Mouse (Mus musculus) heart, adult 2 months (tissue): ENCODE results near the gene Hs6st2. TPM values are rescaled to one million over a fixed set of nuclear protein-coding genes. Genes with fewer than 3 reads are reported as not detected.
A peak's percentile ranks its signal among the peaks of the same experiment; 100 is the strongest.

ENCODE experiments used
- DNase-seq, 2 experiments: peaks; one replicate each; pipeline ENCODE4 v3.0.0; 2021
- H3K27ac ChIP-seq: fragments of 200-600 bp; 2 replicates; pipeline ENCODE4 v1.8.1; 2022
- H3K27me3 ChIP-seq: fragments of 200-500 bp; 2 replicates; pipeline ENCODE4 v1.6.1; 2012; ENCODE audit warnings: mild to moderate bottlenecking, low read length, inconsistent platforms, mixed read lengths; ENCODE audit not compliant: control insufficient read depth, insufficient read depth
- H3K36me3 ChIP-seq: fragments of 200-500 bp; 2 replicates; pipeline ENCODE4 v1.6.1; 2012; ENCODE audit warnings: low read length, inconsistent platforms; ENCODE audit not compliant: control insufficient read depth, insufficient read depth
- H3K4me1 ChIP-seq: fragments of 200-500 bp; 2 replicates; pipeline ENCODE4 v1.6.1; 2011; ENCODE audit warnings: low read length; ENCODE audit not compliant: control insufficient read depth, insufficient read depth
- H3K4me3 ChIP-seq: fragments of 200-600 bp; 2 replicates; pipeline ENCODE4 v1.8.1; 2022
- H3K79me2 ChIP-seq: fragments of 200-500 bp; replicated peaks from 2 replicates; pipeline ENCODE4 v1.6.1; 2012; ENCODE audit warnings: mild to moderate bottlenecking, inconsistent platforms, low read length, moderate library complexity, mixed read lengths; ENCODE audit not compliant: control insufficient read depth, insufficient read depth
- H3K9ac ChIP-seq: fragments of 200-500 bp; 2 replicates; pipeline ENCODE4 v1.6.1; 2012; ENCODE audit warnings: low read depth, mild to moderate bottlenecking, control low read depth, inconsistent platforms, low read length, mixed read lengths
- CTCF ChIP-seq: fragments of 200-600 bp; IDR thresholded peaks from 2 replicates; pipeline ENCODE4 v1.8.1; 2022; ENCODE audit warnings: antibody characterized with exemption, mild to moderate bottlenecking, moderate library complexity
- EP300 ChIP-seq: fragments of 200-500 bp; IDR thresholded peaks from 2 replicates; pipeline ENCODE4 v1.6.1; 2011; ENCODE audit warnings: low read depth, low read length, control low read depth; ENCODE audit not compliant: insufficient read depth
- POLR2A ChIP-seq: fragments of 200-500 bp; IDR thresholded peaks from 2 replicates; pipeline ENCODE4 v1.6.1; 2011; ENCODE audit warnings: mild to moderate bottlenecking, low read depth, low read length, control low read depth; ENCODE audit not compliant: insufficient read depth
- WGBS: fragments of 180-500 bp; shearing (Covaris S2); methylation state at CpG from one replicate; pipeline ENCODE4 v1.1.7; 2018; 5-methylcytosine and 5-hydroxymethylcytosine counted together
- intact Hi-C: fragments of 180-260 bp; cut with DNase I; formaldehyde crosslinking; loops from one replicate; pipeline ENCODE4 v1.15.1; 2025
- polyA plus RNA-seq: library from polyadenylated mRNA; depleted of rRNA; stranded (reverse); fragments of >200 nt; gene quantifications from 2 replicates; pipeline ENCODE4 v1.2.3, GENCODE M21; 2012
- total RNA-seq, 2 experiments: library from RNA; stranded (reverse); gene quantifications; 2 replicates each; pipeline ENCODE4 v1.2.3; 2021

Hs6st2 gene
- total and polyA plus RNA-seq, 3 experiments, result 0.26 to 0.41 (median 0.41) TPM

DNA sequence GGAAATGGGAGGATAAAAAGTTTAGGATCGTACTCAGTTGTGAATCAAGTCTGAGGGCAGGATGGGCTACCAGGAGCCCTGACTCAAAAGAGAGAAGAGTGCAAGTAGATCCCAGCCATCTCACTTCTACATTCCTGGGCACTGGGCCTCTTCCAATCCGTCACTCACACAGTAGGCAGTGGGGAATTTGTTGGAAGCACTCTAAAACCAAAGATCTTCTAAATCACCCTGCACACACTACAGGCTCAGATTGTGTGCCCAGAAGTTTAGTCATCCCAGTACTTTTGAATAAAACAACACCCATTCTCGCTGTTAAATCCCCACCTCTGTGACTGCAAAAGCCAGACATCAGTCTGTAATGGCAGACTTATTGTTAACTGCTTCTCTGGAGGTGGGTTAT is 249.9 kb downstream of the Hs6st2 start:
- Histone ChIP-seq H3K4me3 (no peak overlapping the region), H3K27me3 (no peaks in the 10 kb centered on the region), H3K36me3 (no peaks in the 10 kb centered on the region), H3K79me2 (no peaks in the 10 kb centered on the region), H3K4me1 (no peaks in the 10 kb centered on the region), H3K9ac (no peak overlapping the region), H3K27ac (no peak overlapping the region)
- no peak for TF ChIP-seq EP300
- no peak for TF ChIP-seq CTCF
- TF ChIP-seq POLR2A, result no peak
- 68% methylated on average over 3 of the region's 3 CpGs for WGBS
- intact Hi-C loops, result no loop called here
- no peak for DNase-seq

DNA sequence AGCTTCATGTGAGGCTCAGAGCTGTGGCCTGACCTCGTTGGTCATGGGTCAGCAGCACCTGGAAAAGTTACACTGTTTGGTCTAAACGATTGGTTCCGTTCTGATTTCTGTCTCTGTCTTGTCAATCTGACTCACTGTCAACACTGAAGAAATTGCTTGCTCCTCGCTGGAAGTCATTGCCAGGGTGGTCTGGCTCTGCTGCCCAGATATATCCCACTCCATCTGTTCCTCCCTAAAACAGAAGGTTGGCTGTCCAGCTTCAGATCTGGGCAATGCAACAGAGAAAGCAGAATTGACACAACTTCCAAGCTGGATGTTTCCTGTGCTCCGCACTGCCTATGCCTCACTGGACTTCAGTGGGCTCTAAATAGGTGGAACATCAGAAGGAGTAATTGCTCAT is 256.6 kb downstream of the Hs6st2 start:
- no peak overlapping the region for H3K4me3 ChIP-seq
- no peaks in the 10 kb centered on the region for H3K79me2 ChIP-seq
- no peaks in the 10 kb centered on the region for H3K36me3 ChIP-seq
- no peak overlapping the region for H3K9ac ChIP-seq
- no peak for TF ChIP-seq POLR2A
- no peak for TF ChIP-seq EP300
- no peak for TF ChIP-seq CTCF
- no peak overlapping the region for H3K27ac ChIP-seq
- no peak for DNase-seq
- no peaks in the 10 kb centered on the region for H3K27me3 ChIP-seq
- 75% methylated on average over 5 of the region's 5 CpGs for WGBS
- no peaks in the 10 kb centered on the region for H3K4me1 ChIP-seq
- intact Hi-C loops, result no loop called here

DNA sequence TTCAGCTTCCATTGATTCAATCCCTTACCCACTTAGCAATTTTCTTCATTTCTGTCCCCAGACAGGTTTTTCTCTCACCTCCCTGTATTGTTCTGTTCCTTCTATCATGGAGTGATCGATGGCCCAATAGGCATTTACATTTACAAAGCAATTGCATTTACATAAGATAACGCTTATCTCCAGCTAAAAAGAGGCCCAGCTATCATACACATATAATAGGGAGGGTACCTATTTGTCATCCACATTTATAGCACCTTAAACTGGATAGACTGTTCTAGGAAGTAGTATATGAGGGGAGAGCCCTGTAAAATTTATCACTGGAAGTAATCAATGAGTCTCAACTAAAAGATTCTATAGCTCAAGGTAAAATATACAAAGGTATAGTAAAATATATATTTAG is 271.4 kb downstream of the Hs6st2 start:
- no peak for DNase-seq
- TF ChIP-seq CTCF (no peak), POLR2A (no peak)
- Histone ChIP-seq H3K4me1 (no peaks in the 10 kb centered on the region), H3K27me3 (no peaks in the 10 kb centered on the region), H3K79me2 (no peaks in the 10 kb centered on the region), H3K36me3 (no peaks in the 10 kb centered on the region), H3K4me3 (no peak overlapping the region), H3K9ac (no peak overlapping the region), H3K27ac (no peak overlapping the region)
- whole genome bisulfite sequencing, result 79% methylated on average over 2 of the region's 2 CpGs
- intact Hi-C loops, result no loop called here

DNA sequence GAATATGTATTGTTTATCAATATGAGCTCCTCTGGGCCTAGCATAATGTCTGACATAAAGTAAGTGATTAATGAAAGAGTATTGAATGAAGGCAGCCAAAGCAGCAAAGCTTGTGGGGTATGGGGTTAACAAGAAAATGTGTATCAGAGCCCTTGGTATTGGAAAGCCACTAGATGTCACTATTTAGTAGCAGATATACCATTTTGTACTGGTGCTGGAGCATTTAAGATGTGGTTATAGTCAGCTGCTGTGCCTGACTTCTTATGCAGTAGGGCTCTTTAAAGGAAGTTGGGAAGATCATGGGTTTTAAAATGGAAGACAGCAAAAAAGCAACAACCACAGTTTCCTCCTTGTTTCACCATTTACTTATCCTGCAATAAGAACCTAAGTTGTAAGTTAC is 284.2 kb downstream of the Hs6st2 start:
- H3K4me3 ChIP-seq, result no peak overlapping the region

DNA sequence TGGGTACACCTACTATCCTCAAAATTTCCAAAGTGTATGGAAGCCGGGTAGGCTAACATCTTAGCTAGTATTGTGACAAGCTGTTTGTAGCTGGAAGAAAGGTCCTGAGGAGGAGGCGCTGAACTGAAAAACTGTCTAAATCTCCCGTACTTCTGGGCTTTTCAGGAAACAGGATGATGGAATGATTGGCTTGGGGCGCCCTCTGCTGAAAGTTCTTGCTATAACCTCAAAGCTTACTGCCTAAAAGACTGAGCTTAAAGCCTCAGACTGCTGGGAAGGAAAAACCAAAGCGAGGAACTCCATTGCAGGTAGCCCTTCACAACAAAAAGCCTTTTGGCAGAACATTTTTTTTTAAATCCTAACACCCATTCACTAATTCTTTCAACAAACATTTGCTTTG is 307.0 kb downstream of the Hs6st2 start:
- H3K27ac ChIP-seq, result no peak overlapping the region
- intact Hi-C loops, result loop anchor here (2.0 to 10.0 kb wide), 5 partner anchors 202 to 717 kb away; no protein-coding TSS in a partner anchor
- no peaks in the 10 kb centered on the region for H3K79me2 ChIP-seq
- no peak overlapping the region for H3K9ac ChIP-seq
- peak; percentile 39 to 73 for DNase-seq
- H3K27me3 ChIP-seq, result no peaks in the 10 kb centered on the region
- TF ChIP-seq CTCF (peak; percentile 80), POLR2A (no peak)
- H3K4me1 ChIP-seq, result no peaks in the 10 kb centered on the region
- no peaks in the 10 kb centered on the region for H3K36me3 ChIP-seq
- 13% methylated on average over 5 of the region's 5 CpGs for WGBS
- no peak overlapping the region for H3K4me3 ChIP-seq

More for the DNA sequence above, 284.2 kb downstream of the Hs6st2 start:
- intact Hi-C loops, result loop anchor here (2.0 to 5.0 kb wide), 5 partner anchors 81 to 980 kb away; no protein-coding TSS in a partner anchor
- no peaks in the 10 kb centered on the region for H3K4me1 ChIP-seq
- H3K27me3 ChIP-seq, result no peaks in the 10 kb centered on the region
- no peak overlapping the region for H3K9ac ChIP-seq
- H3K79me2 ChIP-seq, result no peaks in the 10 kb centered on the region
- H3K36me3 ChIP-seq, result no peaks in the 10 kb centered on the region
- DNase-seq, result no peak
- TF ChIP-seq EP300, result no peak
- peak; percentile 73 for TF ChIP-seq CTCF
- H3K27ac ChIP-seq, result no peak overlapping the region

DNA sequence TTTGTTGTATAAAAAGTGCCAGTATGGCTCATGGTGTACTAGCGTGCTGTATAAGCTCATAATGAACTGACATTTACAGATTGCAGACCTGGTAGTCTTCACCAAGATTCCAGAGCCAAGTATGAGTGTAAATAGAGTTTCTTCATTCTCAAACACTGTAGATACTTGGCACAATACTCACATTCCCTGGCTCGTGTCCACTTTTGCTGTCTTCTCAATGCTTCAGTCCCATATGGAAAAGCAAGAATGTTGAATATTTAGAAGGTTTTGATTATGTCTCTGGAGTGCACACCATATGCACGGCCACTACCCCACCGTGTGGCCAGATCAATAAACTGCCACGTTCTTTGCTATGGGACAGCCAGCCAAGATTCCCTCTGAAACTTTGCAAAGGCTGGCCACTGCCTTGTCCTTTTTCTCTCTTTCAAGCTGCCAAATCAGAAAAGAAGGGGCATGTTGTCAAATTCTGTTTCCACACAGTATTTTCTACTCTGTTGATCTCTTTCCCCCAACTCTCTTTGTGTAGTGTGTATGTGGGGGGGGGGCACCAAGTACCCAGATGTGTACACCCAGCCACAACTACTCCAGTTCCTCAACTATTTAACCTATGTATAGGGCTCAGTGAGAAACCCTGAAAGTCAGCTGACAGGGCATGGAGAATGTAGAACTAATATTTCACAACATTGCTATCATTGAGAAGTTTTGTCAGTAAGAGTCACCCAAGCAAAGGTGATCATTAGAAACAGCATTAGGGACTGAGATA is 309.0 kb downstream of the Hs6st2 start:
- Histone ChIP-seq H3K4me1 (no peaks in the 10 kb centered on the region), H3K9ac (no peak overlapping the region), H3K36me3 (no peaks in the 10 kb centered on the region), H3K27me3 (no peaks in the 10 kb centered on the region), H3K27ac (no peak overlapping the region), H3K79me2 (no peaks in the 10 kb centered on the region), H3K4me3 (no peak overlapping the region)
- peak in 1 of 2 experiments; percentile 20 for DNase-seq
- intact Hi-C loops, result loop anchor here (5.0 to 10.0 kb wide), 2 partner anchors 200 to 228 kb away; no protein-coding TSS in a partner anchor
- no peak for TF ChIP-seq EP300
- TF ChIP-seq CTCF, result peak; percentile 62
- no peak for TF ChIP-seq POLR2A
- 27% methylated on average over 5 of the region's 5 CpGs for WGBS
